Mouse (Mus musculus): ENCODE measurements around the gene Olfr1408. TPM values are rescaled to one million over a fixed set of nuclear protein-coding genes. Genes with fewer than 3 reads are reported as not detected.

Olfr1408 gene
- total RNA-seq (2023), result not detected

DNA sequence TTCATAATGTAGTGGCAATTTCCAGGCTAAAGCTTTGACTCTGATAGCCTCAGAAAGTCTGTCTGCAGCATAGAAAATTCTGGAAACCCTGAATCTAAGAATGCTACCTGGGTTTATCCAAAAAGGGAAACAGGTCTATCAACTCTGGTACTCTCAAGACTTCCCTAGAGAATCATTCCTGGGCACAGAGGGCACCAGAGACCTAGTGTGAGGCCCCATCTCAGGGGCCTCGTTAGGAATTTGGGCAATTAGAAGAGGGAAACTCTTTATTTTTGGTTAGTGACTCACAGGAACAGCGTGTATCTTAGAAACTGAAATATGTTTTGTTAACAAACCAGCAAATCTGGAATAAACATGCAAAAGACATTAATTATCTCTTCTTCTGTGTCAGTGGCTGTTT lies at the start of gene Olfr1408:
Olfr1408 (minus strand) TSS at position 101 of the 400 bp plus-strand sequence.

Other genes with a start within 250 kb of the Olfr1408 start
- not detected for gene Apcs, start 242.3 kb downstream of the Olfr1408 start, total RNA-seq (2023)
- gene Olfr16, start 187.0 kb downstream of the Olfr1408 start, total RNA-seq (2023), result not detected
- not detected for gene Olfr1406, start 53.3 kb upstream of the Olfr1408 start, total RNA-seq (2023)
- not detected for gene Olfr218, start 60.4 kb upstream of the Olfr1408 start, total RNA-seq (2023)
- gene Olfr1404, start 75.0 kb upstream of the Olfr1408 start, total RNA-seq (2023), result not detected
- under 1 TPM in 1 of 2 experiments, not detected in 1; 0.67 TPM for gene Fcer1a, start 89.8 kb upstream of the Olfr1408 start, total RNA-seq (2023)
- gene Olfr418, start 128.6 kb upstream of the Olfr1408 start, total RNA-seq (2023), result not detected
- gene Mptx2, start 140.4 kb upstream of the Olfr1408 start, total RNA-seq (2023), result not detected
- gene Ackr1, start 196.4 kb upstream of the Olfr1408 start, total RNA-seq (2023), result 1 to 10 TPM; 1.4 to 1.7 TPM
- 100 to 1,000 TPM; 155 to 171 TPM for gene Aim2, start 213.5 kb upstream of the Olfr1408 start, total RNA-seq (2023)
- 10 to 100 TPM; 10.6 to 10.9 TPM for gene Cadm3, start 230.3 kb upstream of the Olfr1408 start, total RNA-seq (2023)

Measured in monocyte, adult 59 days (primary cell).